Mouse (Mus musculus) liver, embryonic 11.5 days (tissue): ENCODE data around the gene Fam162b. TPM values are rescaled to one million over a fixed set of nuclear protein-coding genes. Genes with fewer than 3 reads are reported as not detected.
A peak's percentile ranks its signal among the peaks of the same experiment; 100 is the strongest.

ENCODE experiments used
- ATAC-seq: fragments of 200-750 bp; cut with Nextera tagmentation; replicated peaks from 2 replicates; pipeline ENCODE4 v1.8.0; 2017; ENCODE audit warnings: moderate number of reproducible peaks, mild to moderate bottlenecking, moderate TSS enrichment, moderate library complexity; ENCODE audit not compliant: low FRiP score
- DNase-seq: peaks from one replicate; pipeline ENCODE4 v3.0.0-alpha.2; 2017; ENCODE audit warnings: low spot score
- H3K27ac ChIP-seq: fragments of 300-500 bp; sonication (generic); 2 replicates; pipeline ENCODE4 v1.5.1; 2014; ENCODE audit warnings: mild to moderate bottlenecking, low read depth, low read length, control low read depth
- H3K27me3 ChIP-seq: fragments of 300-500 bp; sonication (generic); replicated peaks from 2 replicates; pipeline ENCODE4 v1.6.1; 2014; ENCODE audit warnings: low read length, mixed read lengths; ENCODE audit not compliant: control insufficient read depth, insufficient read depth
- H3K36me3 ChIP-seq: fragments of 300-500 bp; sonication (generic); 2 replicates; pipeline ENCODE4 v1.6.1; 2014; ENCODE audit warnings: mild to moderate bottlenecking, low read length, moderate library complexity, mixed read lengths; ENCODE audit not compliant: control insufficient read depth, insufficient read depth
- H3K4me1 ChIP-seq: fragments of 300-500 bp; sonication (generic); replicated peaks from 2 replicates; pipeline ENCODE4 v1.6.1; 2014; ENCODE audit warnings: low read length, mixed read lengths; ENCODE audit not compliant: control insufficient read depth, insufficient read depth
- H3K4me2 ChIP-seq: fragments of 300-500 bp; sonication (generic); 2 replicates; pipeline ENCODE4 v1.6.1; 2014; ENCODE audit warnings: mild to moderate bottlenecking, control low read depth, moderate library complexity
- H3K4me3 ChIP-seq: fragments of 300-500 bp; sonication (generic); 2 replicates; pipeline ENCODE4 v1.5.1; 2014; ENCODE audit warnings: low read depth, low read length, control low read depth
- H3K9ac ChIP-seq: fragments of 300-500 bp; sonication (generic); 2 replicates; pipeline ENCODE4 v1.6.1; 2014; ENCODE audit warnings: low read depth, low read length, control low read depth
- H3K9me3 ChIP-seq: fragments of 300-500 bp; sonication (generic); 2 replicates; pipeline ENCODE4 v1.6.1; 2016; ENCODE audit warnings: low read length, inconsistent platforms, mixed read lengths; ENCODE audit not compliant: control insufficient read depth
- WGBS: fragments of 180-500 bp; shearing (Covaris S2); extraction: QIAGEN DNeasy Blood & Tissue Kit; methylation state at CpG from one replicate; pipeline ENCODE4 v1.1.7; 2014; 5-methylcytosine and 5-hydroxymethylcytosine counted together
- polyA plus RNA-seq: library from polyadenylated mRNA; unstranded; fragments of >200 nt; fragmentation: Nextera tagmentation; extraction: Ambion mirVana; gene quantifications from 2 replicates; pipeline ENCODE4 v1.2.1, GENCODE M21; 2014

Fam162b gene
- polyA plus RNA-seq, 1 experiment from 2014 or later = 1.2 TPM

DNA sequence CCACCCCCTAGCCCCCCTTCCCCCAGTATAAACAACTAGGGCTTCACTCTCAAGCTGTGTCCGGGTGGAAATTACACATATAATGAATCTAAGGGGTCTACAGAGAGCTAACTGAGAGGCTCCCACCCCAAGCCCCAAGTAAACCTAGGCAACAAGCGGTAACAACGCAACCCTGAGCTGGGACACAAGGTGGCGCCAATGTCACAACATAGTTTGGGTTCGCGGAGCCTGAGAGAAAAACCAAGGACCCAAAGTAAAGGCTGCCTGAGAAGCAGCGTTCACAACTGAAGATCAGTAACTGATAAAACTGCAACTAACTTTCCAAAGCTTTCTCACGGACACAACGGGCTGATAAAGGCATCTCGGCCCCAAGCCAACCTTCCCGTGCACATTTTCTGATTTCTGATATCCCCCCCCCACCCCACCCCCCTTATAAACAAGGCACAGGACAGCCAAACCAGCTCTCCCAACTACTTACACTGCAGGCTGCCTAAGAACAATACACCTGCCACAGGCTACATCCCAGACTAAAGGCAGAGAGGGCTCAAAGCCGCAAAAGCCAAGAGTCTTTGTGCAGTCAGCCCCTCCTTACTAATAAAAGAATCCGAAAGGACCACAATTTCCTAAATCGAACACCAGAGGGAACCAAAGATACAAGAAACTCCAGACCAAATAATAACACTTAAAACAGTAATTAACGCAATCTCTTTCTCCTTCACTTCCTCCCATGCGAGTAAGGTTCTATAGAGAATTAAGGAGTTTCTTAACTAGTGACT is 36.8 kb downstream of the Fam162b start:
- DNase-seq (peak; percentile 64), ATAC-seq (peak; percentile 78)
- H3K4me1 ChIP-seq = no peaks in the 10 kb centered on the region
- H3K4me2 ChIP-seq = peak overlapping the region; percentile 72
- H3K4me3 ChIP-seq = peak overlapping the region; percentile 37
- 2% methylated on average over 16 of the region's 16 CpGs for WGBS
- no peak overlapping the region for H3K27ac ChIP-seq
- H3K27me3 ChIP-seq = no peaks in the 10 kb centered on the region
- no peaks in the 10 kb centered on the region for H3K36me3 ChIP-seq
- no peaks in the 10 kb centered on the region for H3K9me3 ChIP-seq
- 0 out of 2 replicates have a peak overlapping the region, but pooled peaks have one; percentile 32 for H3K9ac ChIP-seq

Other genes starting within 250 kb of the Fam162b start
- gene Gm49339, start 109.9 kb downstream of the Fam162b start, polyA plus RNA-seq = 2.5 TPM in 1 of 2 replicates, not detected in the other
- gene Lilr4b, start 109.9 kb downstream of the Fam162b start, polyA plus RNA-seq = 0.96 and 1.1 TPM in 2 replicates
- 3.3 and 5.1 TPM in 2 replicates for gene Lilrb4a, start 99.6 kb downstream of the Fam162b start, polyA plus RNA-seq
- gene Gprc6a, start 40.9 kb upstream of the Fam162b start, polyA plus RNA-seq = not detected in 2 replicates
- 0.19 and 0.45 TPM in 2 replicates for gene Rfx6, start 87.2 kb upstream of the Fam162b start, polyA plus RNA-seq